Mouse (Mus musculus) liver, embryonic 13.5 days (tissue): ENCODE data around the gene Asf1a. TPM values are rescaled to one million over a fixed set of nuclear protein-coding genes. Genes with fewer than 3 reads are reported as not detected.
"Not testable (repeated sequence)": the region's sequence is repeated elsewhere in the genome, so short reads cannot be mapped to it uniquely, and the experiment has no call there.

Experiments used
- ATAC-seq: fragments of 200-750 bp; cut with Nextera tagmentation; 2 replicates; pipeline ENCODE4 v1.8.0; 2017; ENCODE audit warnings: low read depth, mild to moderate bottlenecking, moderate number of reproducible peaks, moderate library complexity
- DNase-seq: peaks from one replicate; pipeline ENCODE4 v3.0.0; 2022
- H3K27ac ChIP-seq: fragments of 300-500 bp; sonication (generic); 2 replicates; pipeline ENCODE4 v1.5.1; 2015; ENCODE audit warnings: moderate library complexity, mild to moderate bottlenecking, inconsistent platforms
- H3K27me3 ChIP-seq: fragments of 300-500 bp; sonication (generic); 2 replicates; pipeline ENCODE4 v1.6.1; 2015; ENCODE audit warnings: mild to moderate bottlenecking, inconsistent platforms
- H3K36me3 ChIP-seq: fragments of 300-500 bp; sonication (generic); 2 replicates; pipeline ENCODE4 v1.6.1; 2015; ENCODE audit warnings: mild to moderate bottlenecking, inconsistent platforms
- H3K4me1 ChIP-seq: fragments of 300-500 bp; sonication (generic); replicated peaks from 2 replicates; pipeline ENCODE4 v1.6.1; 2015; ENCODE audit warnings: inconsistent platforms
- H3K4me2 ChIP-seq: fragments of 300-500 bp; sonication (generic); 2 replicates; pipeline ENCODE4 v1.6.1; 2015; ENCODE audit warnings: inconsistent platforms, mild to moderate bottlenecking, moderate library complexity
- H3K4me3 ChIP-seq: fragments of 300-500 bp; sonication (generic); replicated peaks from 2 replicates; pipeline ENCODE4 v1.5.1; 2015; ENCODE audit warnings: mild to moderate bottlenecking, inconsistent platforms
- H3K9ac ChIP-seq: fragments of 300-500 bp; sonication (generic); 2 replicates; pipeline ENCODE4 v1.6.1; 2015; ENCODE audit warnings: mild to moderate bottlenecking, inconsistent platforms
- H3K9me3 ChIP-seq: fragments of 300-500 bp; sonication (generic); replicated peaks from 2 replicates; pipeline ENCODE4 v1.6.1; 2016; ENCODE audit warnings: inconsistent platforms
- WGBS: fragments of 180-500 bp; shearing (Covaris S2); methylation state at CpG from one replicate; pipeline ENCODE4 v1.1.7; 2015; ENCODE audit not compliant: insufficient replicate concordance; 5-methylcytosine and 5-hydroxymethylcytosine counted together
- polyA plus RNA-seq: library from polyadenylated mRNA; unstranded; fragments of >200 nt; fragmentation: Nextera tagmentation; extraction: Ambion mirVana; gene quantifications from 2 replicates; pipeline ENCODE4 v1.2.1, GENCODE M21; 2015

The Asf1a gene
- polyA plus RNA-seq, 1 experiment from 2014 or later = 120 TPM

DNA sequence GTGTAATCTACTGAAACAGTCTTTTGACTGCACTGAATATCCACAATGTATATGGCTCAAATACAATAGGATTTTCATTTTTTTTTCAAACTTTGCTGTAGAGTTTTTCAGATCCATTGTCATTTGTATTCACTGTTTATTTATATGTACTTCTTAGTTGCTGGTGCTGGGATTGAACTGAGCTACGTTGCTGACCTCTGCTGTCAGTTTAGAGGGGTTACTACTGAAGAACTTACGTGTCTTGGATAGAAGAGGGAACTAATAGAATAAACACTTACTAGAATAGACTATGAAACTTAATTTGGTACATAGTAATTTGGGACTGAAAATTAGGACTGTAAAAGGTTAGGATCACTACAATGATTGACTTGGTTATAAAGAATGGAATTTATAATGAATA is 8.8 kb downstream of the Asf1a start:
- ATAC-seq (no peak), DNase-seq (no peak)
- no peak overlapping the region for H3K4me3 ChIP-seq
- no peak overlapping the region for H3K27ac ChIP-seq
- 68% methylated on average over 2 of the region's 2 CpGs for WGBS
- peaks cover 71% of the 10 kb centered on the region for H3K36me3 ChIP-seq
- H3K4me1 ChIP-seq = 0 out of 2 replicates have a peak, but pooled peaks cover 1% of the 10 kb centered on the region
- no peak overlapping the region for H3K4me2 ChIP-seq
- no peaks in the 10 kb centered on the region for H3K27me3 ChIP-seq
- H3K9me3 ChIP-seq = no peaks in the 10 kb centered on the region
- no peak overlapping the region for H3K9ac ChIP-seq

GRCm38 (mm10) chr10:53608274-53608673 is 11.7 kb downstream of the Asf1a start:
- Histone ChIP-seq H3K4me1 (no peaks in the 10 kb centered on the region), H3K27ac (no peak overlapping the region), H3K4me2 (no peak overlapping the region), H3K27me3 (no peaks in the 10 kb centered on the region), H3K4me3 (no peak overlapping the region), H3K9ac (no peak overlapping the region), H3K9me3 (no peaks in the 10 kb centered on the region), H3K36me3 (peaks cover 71% of the 10 kb centered on the region)
- no peak for DNase-seq
- no peak for ATAC-seq
- 68% methylated on average over 2 of the region's 2 CpGs for WGBS

- Histone ChIP-seq H3K36me3 (peaks cover 68% of the 10 kb centered on the region), H3K9ac (no peak overlapping the region), H3K4me3 (no peak overlapping the region), H3K4me2 (no peak overlapping the region), H3K27ac (no peak overlapping the region), H3K27me3 (no peaks in the 10 kb centered on the region), H3K9me3 (no peaks in the 10 kb centered on the region), H3K4me1 (no peaks in the 10 kb centered on the region)
- no peak for DNase-seq
- 90% methylated on average over 1 of the region's 1 CpGs for WGBS
- no peak for ATAC-seq
Measured at GRCm38 (mm10) chr10:53612172-53612571, 15.6 kb downstream of the Asf1a start.

GRCm38 (mm10) chr10:53613955-53614354 is 17.4 kb downstream of the Asf1a start:
- Histone ChIP-seq H3K4me2 (no peak overlapping the region), H3K9ac (no peak overlapping the region), H3K27ac (no peak overlapping the region), H3K4me1 (no peaks in the 10 kb centered on the region), H3K36me3 (peaks cover 57% of the 10 kb centered on the region), H3K4me3 (no peak overlapping the region), H3K27me3 (no peaks in the 10 kb centered on the region), H3K9me3 (no peaks in the 10 kb centered on the region)
- DNase-seq (no peak), ATAC-seq (no peak)
- 47% methylated on average over 1 of the region's 1 CpGs for WGBS

- no peak overlapping the region for H3K4me3 ChIP-seq
- no peaks in the 10 kb centered on the region for H3K4me1 ChIP-seq
- no peaks in the 10 kb centered on the region for H3K27me3 ChIP-seq
- no peak for ATAC-seq
- H3K27ac ChIP-seq = no peak overlapping the region
- H3K9ac ChIP-seq = no peak overlapping the region
- no peak for DNase-seq
- 71% methylated on average over 8 of the region's 8 CpGs for WGBS
- H3K36me3 ChIP-seq = peaks cover 58% of the 10 kb centered on the region
- no peak overlapping the region for H3K4me2 ChIP-seq
- no peaks in the 10 kb centered on the region for H3K9me3 ChIP-seq
Measured at GRCm38 (mm10) chr10:53615850-53616616, 19.5 kb downstream of the Asf1a start.

GRCm38 (mm10) chr10:53629247-53629917 is 32.8 kb downstream of the Asf1a start:
- H3K4me3 ChIP-seq = peak overlapping the region; percentile 92
- WGBS = under 1% methylated on average over 67 of the region's 67 CpGs

GRCm38 (mm10) chr10:53629918-53630250 is 33.3 kb downstream of the Asf1a start:
- H3K4me2 ChIP-seq = peak overlapping the region; percentile 74
- peak; percentile 96 for DNase-seq
- peak overlapping the region; percentile 92 for H3K4me3 ChIP-seq
- H3K27me3 ChIP-seq = no peaks in the 10 kb centered on the region
- peak; percentile 95 for ATAC-seq
- peaks cover 10% of the 10 kb centered on the region for H3K36me3 ChIP-seq
- H3K27ac ChIP-seq = peak overlapping the region; percentile 91
- H3K4me1 ChIP-seq = peaks cover 20% of the 10 kb centered on the region
- WGBS = under 1% methylated on average over 35 of the region's 35 CpGs
- H3K9me3 ChIP-seq = no peaks in the 10 kb centered on the region
- H3K9ac ChIP-seq = peak overlapping the region; percentile 84

More at GRCm38 (mm10) chr10:53629247-53629917, 32.8 kb downstream of the Asf1a start:
- peaks cover 15% of the 10 kb centered on the region for H3K36me3 ChIP-seq
- peak overlapping the region; percentile 91 for H3K27ac ChIP-seq
- H3K27me3 ChIP-seq = no peaks in the 10 kb centered on the region
- H3K4me1 ChIP-seq = peaks cover 20% of the 10 kb centered on the region
- peak overlapping the region; percentile 84 for H3K9ac ChIP-seq
- ATAC-seq (peak; percentile 72), DNase-seq (peak; percentile 88)
- H3K4me2 ChIP-seq = peak overlapping the region; percentile 74
- H3K9me3 ChIP-seq = no peaks in the 10 kb centered on the region

DNA sequence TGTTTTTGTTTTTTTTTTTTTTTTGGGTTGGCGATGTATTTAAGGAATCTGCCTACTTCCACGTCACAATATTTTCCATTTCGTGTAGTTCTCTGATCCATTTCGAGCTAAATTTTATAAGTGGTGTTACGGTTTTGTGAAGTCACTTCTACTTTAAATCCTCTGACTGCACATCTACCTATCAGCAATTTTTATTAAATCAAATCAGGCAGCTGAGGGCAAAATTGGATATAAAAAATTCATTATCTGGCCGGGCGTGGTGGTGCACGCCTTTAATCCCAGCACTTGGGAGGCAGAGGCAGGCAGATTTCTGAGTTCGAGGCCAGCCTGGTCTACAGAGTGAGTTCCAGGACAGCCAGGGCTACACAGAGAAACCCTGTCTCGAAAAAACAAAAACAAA is 33.8 kb downstream of the Asf1a start, which contains the start of gene Mcm9:
Mcm9 (minus strand) TSS at position 101 of the 400 bp plus-strand sequence.
- peak within 1 kb of the TSS; percentile 91 for H3K27ac ChIP-seq
- 49% methylated on average over 10 of the region's 10 CpGs for WGBS
- peak within 1 kb of the TSS; percentile 74 for H3K4me2 ChIP-seq
- peak within 1 kb of the TSS; percentile 92 for H3K4me3 ChIP-seq
- H3K36me3 ChIP-seq, H3K9me3 ChIP-seq, DNase-seq, ATAC-seq, H3K27me3 ChIP-seq: not testable (repeated sequence)
- H3K9ac ChIP-seq = peak within 1 kb of the TSS; percentile 84
- peaks cover 20% of the 10 kb centered on the region for H3K4me1 ChIP-seq

GRCm38 (mm10) chr10:53634160-53634559 is 37.6 kb downstream of the Asf1a start:
- Histone ChIP-seq H3K4me1 (peaks cover 6% of the 10 kb centered on the region), H3K9me3 (no peaks in the 10 kb centered on the region), H3K27me3 (no peaks in the 10 kb centered on the region), H3K9ac (no peak overlapping the region), H3K4me2 (no peak overlapping the region), H3K27ac (no peak overlapping the region), H3K4me3 (no peak overlapping the region), H3K36me3 (no peaks in the 10 kb centered on the region)
- WGBS = 78% methylated on average over 10 of the region's 10 CpGs
- ATAC-seq (no peak), DNase-seq (no peak)

DNA sequence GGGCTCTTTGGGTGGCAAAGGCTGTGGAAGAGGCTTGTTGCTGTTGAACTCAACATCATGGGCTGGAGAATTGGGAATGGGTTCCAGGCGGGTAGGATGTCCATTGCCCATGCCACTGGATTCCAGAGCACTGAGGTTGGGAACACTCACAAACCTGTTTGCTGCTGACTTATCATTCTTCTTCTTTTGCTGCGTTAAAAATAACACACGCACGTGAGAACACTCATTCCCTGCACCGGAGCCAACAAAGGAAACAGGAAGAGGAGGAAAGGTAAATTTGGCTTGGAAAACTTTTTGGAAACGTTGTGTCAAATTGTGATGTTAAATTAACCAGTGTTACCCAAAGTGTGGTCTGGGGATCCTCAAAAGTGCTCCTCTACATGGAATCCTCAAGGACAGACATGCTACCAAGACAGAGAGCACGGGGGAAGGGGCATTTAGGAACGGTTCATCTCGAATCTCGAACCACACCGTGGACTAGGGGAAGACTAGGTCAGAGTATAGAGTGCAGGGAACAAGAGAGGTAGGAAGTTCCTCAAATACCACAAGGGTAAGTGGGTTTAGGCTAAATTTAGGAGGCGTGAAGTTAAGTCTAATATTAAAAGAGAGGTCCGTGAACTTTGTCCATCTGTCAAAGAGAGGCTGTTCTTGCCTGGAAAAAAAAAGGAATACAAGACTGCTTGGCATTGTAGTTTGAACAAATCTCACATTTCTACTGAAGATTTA is 38.9 kb downstream of the Asf1a start:
- Histone ChIP-seq H3K4me3 (no peak overlapping the region), H3K9me3 (no peaks in the 10 kb centered on the region), H3K4me1 (peaks cover 4% of the 10 kb centered on the region; the same call in 1 of the 2 replicates), H3K27me3 (no peaks in the 10 kb centered on the region), H3K9ac (no peak overlapping the region), H3K36me3 (no peaks in the 10 kb centered on the region), H3K27ac (no peak overlapping the region), H3K4me2 (no peak overlapping the region)
- 28% methylated on average over 13 of the region's 13 CpGs for WGBS
- ATAC-seq = no peak
- no peak for DNase-seq

DNA sequence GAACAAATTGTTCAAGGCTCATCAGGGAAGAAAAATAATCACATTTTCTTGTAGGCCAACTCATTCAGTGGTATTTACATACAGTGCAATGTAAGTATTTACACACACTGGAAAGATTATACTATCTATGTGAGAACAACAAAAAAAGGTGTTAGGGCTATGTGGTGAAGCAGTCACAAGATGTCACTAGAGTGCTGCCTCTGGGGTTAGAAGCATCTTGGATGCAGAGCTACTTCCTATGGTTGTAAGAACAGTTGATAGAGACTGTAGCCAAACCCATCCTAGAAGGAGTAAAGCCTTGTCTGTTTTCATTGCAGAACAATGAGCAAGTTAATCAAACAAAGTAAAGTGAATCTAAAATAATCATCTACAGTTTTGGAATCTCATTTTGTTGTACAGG is 45.0 kb downstream of the Asf1a start:
- Histone ChIP-seq H3K4me1 (no peaks in the 10 kb centered on the region), H3K27me3 (no peaks in the 10 kb centered on the region), H3K4me2 (no peak overlapping the region), H3K27ac (no peak overlapping the region), H3K36me3 (no peaks in the 10 kb centered on the region), H3K9me3 (no peaks in the 10 kb centered on the region), H3K9ac (no peak overlapping the region), H3K4me3 (no peak overlapping the region)
- DNase-seq (no peak), ATAC-seq (no peak)
